Mouse (Mus musculus) bone marrow, adult 2 months (tissue): Measurements from ENCODE around the gene Dmgdh. TPM values are rescaled to one million over a fixed set of nuclear protein-coding genes. Genes with fewer than 3 reads are reported as not detected.

ENCODE experiments used
- H3K27ac ChIP-seq: fragments of 200-500 bp; 2 replicates; pipeline ENCODE4 v1.5.1; 2012; ENCODE audit warnings: low read depth, mild to moderate bottlenecking, control low read depth, inconsistent platforms, low read length; ENCODE audit not compliant: control insufficient read depth, poor library complexity, insufficient read depth
- H3K4me1 ChIP-seq: fragments of 200-500 bp; 2 replicates; pipeline ENCODE4 v1.6.1; 2011; ENCODE audit warnings: low read length; ENCODE audit not compliant: control insufficient read depth, insufficient read depth
- H3K4me3 ChIP-seq: fragments of 200-500 bp; replicated peaks from 2 replicates; pipeline ENCODE3; 2011; ENCODE audit warnings: mild to moderate bottlenecking, low read depth, low read length, control low read depth; ENCODE audit not compliant: control insufficient read depth
- CTCF ChIP-seq: fragments of 200-500 bp; IDR thresholded peaks from 2 replicates; pipeline ENCODE4 v1.5.1; 2011; ENCODE audit warnings: low read length, control low read depth; ENCODE audit not compliant: control insufficient read depth, insufficient read depth
- POLR2A ChIP-seq: fragments of 200-500 bp; IDR thresholded peaks from 2 replicates; pipeline ENCODE4 v1.6.1; 2011; ENCODE audit warnings: low read depth, mild to moderate bottlenecking, control low read depth, low read length, borderline replicate concordance; ENCODE audit not compliant: control insufficient read depth
- WGBS: fragments of 180-500 bp; shearing (Covaris S2); methylation state at CpG from one replicate; pipeline ENCODE4 v1.1.7; 2018; 5-methylcytosine and 5-hydroxymethylcytosine counted together
- polyA plus RNA-seq: library from polyadenylated mRNA; stranded (reverse); fragments of >200 nt; gene quantifications from 2 replicates; pipeline ENCODE4 v1.2.4, GENCODE M21; 2011; ENCODE audit warnings: low replicate concordance; ENCODE audit not compliant: missing spikeins, insufficient read depth, insufficient read length

Gene Dmgdh
- 5.6 TPM in 1 of 2 replicates, not detected in the other for polyA plus RNA-seq

DNA sequence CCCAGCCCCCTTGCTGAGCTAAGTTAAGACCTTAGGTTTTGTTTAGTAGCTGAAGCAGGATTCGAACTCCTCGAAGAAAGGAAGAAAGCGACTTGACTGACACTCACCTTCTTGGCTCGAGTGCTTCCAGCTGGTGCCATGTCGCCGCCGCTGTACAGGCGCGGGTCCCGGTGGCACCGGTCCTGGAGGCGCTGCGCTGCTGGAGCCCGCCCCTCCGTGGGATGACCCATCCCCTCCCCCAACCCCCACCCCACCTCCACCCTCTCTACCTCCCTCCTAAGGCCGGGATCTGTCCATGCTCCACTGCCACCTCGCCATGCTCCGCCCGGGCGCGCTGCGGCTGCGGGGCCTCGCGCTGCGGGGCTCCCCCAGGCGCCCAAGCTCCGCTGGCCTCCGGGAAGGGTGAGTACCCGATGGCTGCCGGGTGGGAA, at the start of gene Dmgdh, which contains the start of gene Bhmt2:
TSS of gene Dmgdh (plus strand) at position 303 of the 431 bp plus-strand sequence.
TSS of gene Bhmt2 (minus strand) at position 172 of the 431 bp plus-strand sequence.
- Histone ChIP-seq H3K27ac (no peak within 1 kb of the TSS), H3K4me1 (no peaks in the 10 kb centered on the region), H3K4me3 (no peak within 1 kb of the TSS)
- TF ChIP-seq CTCF: no peak
- no peak for TF ChIP-seq POLR2A
- 26% methylated on average over 31 of the region's 31 CpGs for WGBS

DNA sequence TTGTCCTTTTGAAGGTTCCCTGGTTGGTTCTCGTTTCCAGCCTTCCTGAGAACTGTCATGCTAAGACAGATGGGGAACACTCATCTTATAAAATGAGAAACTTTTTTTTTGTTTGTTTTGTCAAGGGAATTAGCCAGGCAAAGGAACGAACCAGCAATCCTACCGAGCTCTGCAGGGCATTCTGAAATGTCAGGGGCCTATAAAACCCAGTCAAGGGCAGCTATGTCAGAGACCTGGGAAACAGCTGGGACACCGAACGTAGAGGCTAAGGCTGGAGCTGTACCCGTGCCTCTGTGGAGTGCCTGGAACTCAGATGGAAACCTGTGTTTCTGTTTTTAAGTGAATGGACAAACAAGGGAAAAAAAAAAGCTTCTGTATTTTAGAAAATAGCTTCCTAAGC, 45.4 kb upstream of the Dmgdh start:
- H3K4me3 ChIP-seq: no peak overlapping the region
- H3K27ac ChIP-seq: no peak overlapping the region
- WGBS: 65% methylated on average over 6 of the region's 6 CpGs
- no peaks in the 10 kb centered on the region for H3K4me1 ChIP-seq
- TF ChIP-seq CTCF (no peak), POLR2A (no peak)

DNA sequence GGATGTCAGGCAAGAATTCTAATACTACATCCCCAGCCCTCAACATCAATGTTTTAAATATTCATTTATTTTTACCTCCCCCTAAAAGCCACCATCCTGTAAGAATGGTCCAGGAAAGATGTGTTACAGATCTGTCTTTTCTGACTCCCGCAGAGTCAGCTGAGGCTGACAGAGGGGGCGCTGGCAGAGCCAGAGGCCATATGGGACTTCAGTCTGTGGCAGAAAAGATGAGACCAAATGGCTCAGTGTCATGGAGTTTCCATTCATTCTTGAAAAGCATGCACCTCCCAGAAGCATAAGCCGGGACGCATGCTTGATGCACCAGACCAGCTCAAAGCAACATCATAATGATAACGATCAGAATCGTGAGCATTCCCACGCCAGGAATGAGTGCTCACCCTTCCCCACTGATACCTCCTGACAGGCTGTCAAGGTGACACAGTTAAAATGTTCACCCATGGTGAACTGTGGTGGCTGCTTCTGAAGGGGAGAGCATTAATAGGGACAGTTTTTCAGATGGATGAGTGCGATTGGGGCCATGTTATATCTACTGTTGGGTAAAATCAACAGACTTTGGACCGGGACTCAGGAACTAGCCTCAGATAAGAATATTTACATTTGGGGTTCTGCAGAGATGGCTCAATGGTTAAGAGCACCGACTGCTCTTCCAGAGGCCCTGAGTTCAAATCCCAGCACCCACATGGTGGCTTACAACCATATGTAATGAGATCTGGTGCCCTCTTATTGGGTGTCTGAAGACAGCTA, 43.1 kb upstream of the Dmgdh start:
- no peaks in the 10 kb centered on the region for H3K4me1 ChIP-seq
- 85% methylated on average over 10 of the region's 10 CpGs for WGBS

DNA sequence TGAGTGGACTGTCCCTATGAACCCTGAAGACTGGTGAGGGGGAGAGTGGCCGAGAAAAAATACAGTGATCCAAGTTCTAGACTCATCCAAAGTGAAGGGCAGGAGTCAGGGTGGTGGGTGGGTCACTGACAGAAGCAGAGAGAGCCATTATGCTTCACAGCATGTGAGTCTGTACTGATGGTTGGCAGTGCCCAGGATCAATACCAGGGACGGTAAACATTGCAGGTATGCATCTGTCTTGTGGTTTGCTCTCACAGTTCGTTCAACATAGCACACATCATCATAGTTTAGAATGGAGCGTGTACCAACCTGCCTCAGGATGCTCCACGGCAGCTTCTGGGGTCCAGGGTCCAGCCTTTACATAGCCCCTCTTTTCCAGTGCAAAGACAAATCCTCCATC, 41.3 kb upstream of the Dmgdh start:
- H3K27ac ChIP-seq: no peak overlapping the region
- no peaks in the 10 kb centered on the region for H3K4me1 ChIP-seq
- 80% methylated on average over 5 of the region's 5 CpGs for WGBS
- H3K4me3 ChIP-seq: no peak overlapping the region
- no peak for TF ChIP-seq CTCF
- no peak for TF ChIP-seq POLR2A

More for the DNA sequence above, 43.1 kb upstream of the Dmgdh start:
- H3K4me3 ChIP-seq: no peak overlapping the region
- TF ChIP-seq CTCF: no peak
- TF ChIP-seq POLR2A: no peak
- H3K27ac ChIP-seq: no peak overlapping the region

DNA sequence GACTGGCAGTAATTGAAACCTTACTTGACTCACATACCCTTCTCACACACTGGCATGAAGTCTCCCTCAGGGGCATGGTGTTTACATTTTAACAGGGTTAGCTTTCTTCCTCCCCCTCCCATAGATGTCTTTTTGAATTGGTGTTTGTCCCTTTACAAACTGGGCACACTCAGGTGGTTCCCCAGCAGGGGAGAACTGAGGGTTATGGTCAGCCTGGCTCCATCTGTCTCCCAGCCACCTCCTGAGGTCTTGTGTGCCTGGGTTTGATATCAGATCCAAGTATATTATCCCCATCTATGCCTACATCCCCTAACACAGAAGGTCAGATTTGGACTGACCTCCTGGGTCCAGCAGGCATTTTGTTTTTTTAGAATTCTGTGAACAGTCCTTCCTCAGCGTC, 37.7 kb upstream of the Dmgdh start:
- H3K4me1 ChIP-seq: no peaks in the 10 kb centered on the region
- no peak overlapping the region for H3K4me3 ChIP-seq
- WGBS: 88% methylated on average over 1 of the region's 1 CpGs
- no peak overlapping the region for H3K27ac ChIP-seq
- TF ChIP-seq POLR2A (no peak), CTCF (no peak)

DNA sequence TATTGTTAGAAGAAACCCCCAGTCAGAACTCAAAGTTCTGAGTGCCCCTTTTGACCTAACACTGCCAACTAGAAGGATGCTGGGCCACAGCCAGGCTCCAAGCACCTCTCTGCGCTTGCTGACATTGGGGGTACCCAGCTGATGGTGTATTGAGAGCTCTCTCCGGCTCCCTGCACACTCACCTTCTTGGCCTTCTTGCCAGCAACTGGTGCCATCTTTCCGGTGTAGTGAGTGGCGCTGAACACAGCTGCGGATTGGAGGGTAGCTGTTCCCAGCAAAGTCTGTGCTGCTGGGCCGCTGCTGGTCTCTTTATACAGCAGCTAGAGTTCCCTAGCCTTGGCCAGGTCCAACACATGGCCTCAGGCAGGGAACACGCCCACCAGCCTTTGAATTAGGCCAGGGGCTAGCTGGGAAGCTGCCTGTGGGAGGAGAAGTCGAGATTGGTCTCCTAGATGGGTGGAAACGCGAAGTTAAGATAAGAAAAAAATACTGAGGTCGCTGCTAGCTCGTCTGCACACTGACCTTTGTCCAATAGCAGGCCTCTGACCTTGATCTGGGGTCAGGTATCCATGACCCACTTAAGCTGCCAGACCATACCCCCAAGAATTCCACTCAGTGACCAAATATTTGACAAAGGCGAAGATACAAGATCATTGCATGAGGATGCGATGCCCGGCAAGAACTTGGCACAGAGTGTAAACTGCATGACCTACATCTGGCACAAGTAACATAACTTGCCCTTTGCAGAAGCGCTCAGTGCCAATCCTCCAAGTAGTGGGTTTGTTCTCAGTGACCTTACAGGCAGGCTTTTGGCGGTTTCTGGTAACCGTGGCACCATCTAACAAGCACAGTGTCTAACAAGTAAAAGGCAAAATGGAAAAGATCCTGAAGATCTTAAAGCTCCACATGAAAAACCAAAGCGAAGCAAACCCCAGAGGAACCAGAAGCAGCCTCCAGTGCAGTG, 36.7 kb upstream of the Dmgdh start, which contains the start of gene Bhmt:
TSS of gene Bhmt (minus strand) at position 680 of the 964 bp plus-strand sequence.
- Histone ChIP-seq H3K27ac (no peak within 1 kb of the TSS), H3K4me1 (no peaks in the 10 kb centered on the region), H3K4me3 (no peak within 1 kb of the TSS)
- no peak for TF ChIP-seq CTCF
- no peak for TF ChIP-seq POLR2A
- WGBS: 76% methylated on average over 19 of the region's 19 CpGs

DNA sequence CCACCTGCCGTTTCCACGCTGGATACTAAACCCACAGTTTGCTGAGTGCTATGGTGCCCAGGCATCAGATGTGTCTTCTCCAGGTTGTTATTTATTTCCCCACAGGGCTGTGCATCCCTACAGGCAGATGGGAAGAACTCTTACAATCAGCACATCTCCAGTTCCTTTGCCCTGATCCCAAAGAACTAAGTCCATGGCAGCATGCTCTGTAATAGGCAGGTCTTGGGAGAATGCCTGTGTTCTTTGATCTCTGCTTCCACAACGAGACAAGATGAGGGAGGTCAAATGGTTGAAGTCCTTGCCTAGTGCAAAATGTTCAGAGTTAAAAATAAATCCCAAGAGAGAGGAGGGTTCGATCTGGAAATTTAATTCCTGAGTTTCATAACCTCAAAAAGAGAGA, 34.6 kb upstream of the Dmgdh start:
- H3K4me1 ChIP-seq: no peaks in the 10 kb centered on the region

DNA sequence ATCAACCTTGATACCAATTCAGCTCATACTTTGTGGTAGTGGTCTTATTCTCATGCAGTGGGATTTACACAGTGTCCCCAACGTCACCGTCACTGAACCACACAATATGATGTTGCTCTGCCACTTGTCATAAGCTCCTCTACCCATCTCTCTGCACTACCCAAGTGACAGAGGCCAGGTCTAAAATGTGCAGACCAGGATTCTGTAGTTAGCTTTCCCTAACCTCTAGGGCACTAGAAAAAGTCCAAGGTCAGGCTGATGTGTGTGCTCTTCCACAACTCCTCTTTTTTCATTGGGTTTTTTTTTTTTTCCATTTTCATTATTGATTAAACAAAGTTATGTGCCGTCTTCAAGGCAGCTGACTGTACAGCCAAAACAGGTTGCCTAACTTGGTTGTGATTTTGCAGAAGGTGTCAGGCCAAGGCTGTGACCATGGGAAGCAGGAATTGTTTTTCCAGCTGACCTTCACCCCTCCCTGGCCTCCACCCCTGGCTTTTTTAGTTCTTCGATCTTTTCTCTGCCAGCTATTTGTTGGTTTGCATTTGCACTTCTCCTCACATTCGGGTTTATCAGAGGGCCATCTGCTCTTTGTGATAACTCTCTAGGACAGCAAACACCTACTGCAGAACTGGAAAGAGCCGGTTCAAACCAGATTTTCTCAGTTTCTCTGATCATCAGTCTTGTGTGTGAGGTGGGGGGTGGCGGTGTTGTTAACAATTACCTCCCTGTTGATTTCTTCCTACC, 25.7 kb upstream of the Dmgdh start:
- H3K4me3 ChIP-seq: no peak overlapping the region
- WGBS: 76% methylated on average over 7 of the region's 7 CpGs
- no peak overlapping the region for H3K27ac ChIP-seq
- TF ChIP-seq CTCF (no peak), POLR2A (no peak)
- no peaks in the 10 kb centered on the region for H3K4me1 ChIP-seq

More for the DNA sequence above, 34.6 kb upstream of the Dmgdh start:
- Histone ChIP-seq H3K4me3 (no peak overlapping the region), H3K27ac (no peak overlapping the region)
- 63% methylated on average over 4 of the region's 4 CpGs for WGBS
- TF ChIP-seq CTCF (no peak), POLR2A (no peak)
